Mouse (Mus musculus): ENCODE data around the gene Nqo1. TPM values are rescaled to one million over a fixed set of nuclear protein-coding genes. Genes with fewer than 3 reads are reported as not detected.

Gene Nqo1
- total RNA-seq, 1 experiment from 2014 or later = 6.2 TPM

DNA sequence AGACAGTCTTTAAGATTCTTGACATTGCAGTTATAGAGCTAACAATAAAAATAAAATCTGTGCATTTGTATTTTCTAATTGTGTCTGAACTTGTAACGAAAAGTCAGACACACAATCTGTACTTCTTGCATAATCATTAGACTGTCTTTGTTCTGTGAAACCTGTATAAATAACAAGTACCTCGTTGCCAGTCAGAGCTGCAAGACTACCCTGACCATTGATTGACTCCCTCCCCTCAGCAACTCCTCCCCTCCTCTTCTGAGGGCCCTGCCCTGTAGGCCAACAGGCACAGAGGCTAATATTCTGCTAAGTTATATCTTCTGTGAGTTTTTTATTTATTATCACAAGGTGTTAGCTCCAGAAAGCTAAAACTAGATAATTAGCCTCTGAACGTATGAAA lies 2.9 kb upstream of the Nqo1 start:
- DNase-seq = no peak

GRCm38 (mm10) chr8:107404057-107404456 lies 1.1 kb upstream of the Nqo1 start:
- no peak for DNase-seq

- no peak for DNase-seq
These were observed 1.1 kb downstream of the Nqo1 start for GRCm38 (mm10) chr8:107401866-107402265.

GRCm38 (mm10) chr8:107399495-107399894 lies 3.5 kb downstream of the Nqo1 start:
- no peak for DNase-seq

- no peak for DNase-seq
These were observed 5.3 kb downstream of the Nqo1 start for GRCm38 (mm10) chr8:107397665-107398064.

GRCm38 (mm10) chr8:107396106-107396670 lies 6.8 kb downstream of the Nqo1 start:
- DNase-seq = no peak

- no peak for DNase-seq
These were observed 7.6 kb downstream of the Nqo1 start for GRCm38 (mm10) chr8:107395397-107395796.

DNA sequence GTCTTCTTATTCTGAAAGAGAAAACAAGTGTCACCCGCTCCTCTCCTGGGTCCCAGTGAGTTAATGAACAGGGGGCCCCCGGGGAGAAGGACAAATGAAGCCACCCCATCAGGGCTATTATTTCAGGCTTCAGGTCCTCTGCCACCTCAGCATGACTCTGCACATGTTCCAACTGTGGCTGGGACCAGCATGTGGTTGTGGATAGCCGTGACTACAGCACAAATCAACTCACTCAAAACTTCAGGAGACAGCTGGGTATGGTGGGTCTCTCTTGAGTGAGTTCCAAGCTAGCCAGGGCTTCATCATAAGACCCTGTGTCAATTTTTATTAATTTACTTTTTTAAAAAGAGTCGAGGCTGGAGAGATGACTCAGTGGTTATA lies 11.9 kb downstream of the Nqo1 start:
- no peak for DNase-seq

GRCm38 (mm10) chr8:107390476-107391135 lies 12.4 kb downstream of the Nqo1 start:
- no peak for DNase-seq

DNA sequence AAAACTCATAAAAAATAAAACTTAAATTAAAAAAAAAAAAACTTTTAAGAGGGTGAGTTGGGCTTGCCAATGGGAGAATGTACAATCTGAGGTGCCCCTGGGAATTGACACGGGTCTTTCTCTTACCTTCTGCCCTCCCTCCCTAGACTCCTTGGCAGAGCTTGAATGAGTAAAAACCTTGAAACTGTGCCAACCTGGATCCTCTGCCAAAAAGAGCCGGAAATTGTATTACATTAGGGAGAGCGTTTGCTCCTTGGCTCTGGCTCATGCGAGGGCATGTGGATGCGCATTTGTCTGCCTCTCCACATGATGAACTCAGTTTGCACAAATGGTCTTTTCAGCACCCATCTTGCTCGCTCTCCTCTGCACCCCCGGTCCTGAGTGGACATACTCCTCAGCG lies 13.4 kb downstream of the Nqo1 start:
- peak; percentile 80 for DNase-seq

- peak; percentile 55 for DNase-seq
These were observed 15.1 kb downstream of the Nqo1 start for GRCm38 (mm10) chr8:107387861-107388260.

DNA sequence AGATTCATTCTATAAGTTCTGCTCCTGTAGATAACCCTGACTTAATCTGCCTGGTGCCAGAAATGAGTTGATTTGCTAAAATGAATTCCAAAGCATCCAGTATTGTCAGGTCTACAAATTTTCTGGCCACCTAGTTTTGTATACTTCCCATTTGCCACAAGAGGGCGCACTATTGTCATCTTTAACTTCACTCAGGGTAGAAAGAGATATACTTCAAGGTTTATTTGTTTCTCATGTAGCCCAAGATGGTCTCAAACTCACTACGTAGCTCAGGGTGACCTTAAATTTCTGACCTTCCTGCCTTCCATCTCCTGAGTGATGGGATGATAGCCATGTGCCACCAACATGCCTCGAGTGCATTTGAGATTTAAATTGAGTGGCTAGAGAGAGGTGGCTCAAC lies 16.4 kb downstream of the Nqo1 start:
- DNase-seq = no peak

DNA sequence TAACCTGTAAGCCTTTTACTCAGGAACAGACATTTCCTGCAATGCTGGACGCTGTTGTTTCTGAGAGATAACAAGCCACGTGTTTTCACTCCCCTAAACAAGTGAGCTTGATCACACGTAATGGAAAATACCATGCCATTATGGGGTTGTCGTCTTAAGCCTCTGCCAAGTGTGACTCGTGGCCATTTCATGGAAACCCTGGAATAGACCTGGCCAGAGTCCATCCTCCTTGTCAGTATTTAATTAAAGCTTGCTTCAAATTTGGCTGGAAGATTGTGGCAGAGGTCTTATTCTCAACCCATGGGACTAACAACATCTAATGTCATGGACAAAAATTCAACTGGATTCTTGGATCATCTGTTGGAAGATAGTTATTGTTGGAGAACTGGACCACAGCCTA lies 16.8 kb downstream of the Nqo1 start:
- DNase-seq = no peak

GRCm38 (mm10) chr8:107385063-107385462 lies 17.9 kb downstream of the Nqo1 start:
- DNase-seq = no peak

DNA sequence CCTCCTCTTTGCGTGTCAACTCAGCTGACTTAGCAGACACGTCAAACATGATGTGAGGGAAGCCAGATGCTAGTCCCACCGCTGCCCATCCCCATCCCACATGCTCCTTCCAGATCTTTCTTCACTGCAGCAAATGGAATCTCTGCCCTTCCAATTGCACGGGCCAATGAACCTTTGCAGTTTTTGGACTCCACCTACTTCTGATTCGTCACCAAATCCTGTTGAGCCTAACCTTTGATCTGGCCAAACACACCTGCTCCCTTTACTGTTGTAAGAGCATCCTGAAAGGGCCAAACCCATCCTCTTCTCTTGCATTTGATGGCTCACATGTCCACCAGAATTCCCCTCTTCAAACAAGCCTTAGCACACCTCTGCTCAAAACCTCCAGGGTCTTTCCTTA lies 18.4 kb downstream of the Nqo1 start:
- DNase-seq = no peak

- DNase-seq = no peak
These were observed 20.1 kb downstream of the Nqo1 start for GRCm38 (mm10) chr8:107382898-107383297.

DNA sequence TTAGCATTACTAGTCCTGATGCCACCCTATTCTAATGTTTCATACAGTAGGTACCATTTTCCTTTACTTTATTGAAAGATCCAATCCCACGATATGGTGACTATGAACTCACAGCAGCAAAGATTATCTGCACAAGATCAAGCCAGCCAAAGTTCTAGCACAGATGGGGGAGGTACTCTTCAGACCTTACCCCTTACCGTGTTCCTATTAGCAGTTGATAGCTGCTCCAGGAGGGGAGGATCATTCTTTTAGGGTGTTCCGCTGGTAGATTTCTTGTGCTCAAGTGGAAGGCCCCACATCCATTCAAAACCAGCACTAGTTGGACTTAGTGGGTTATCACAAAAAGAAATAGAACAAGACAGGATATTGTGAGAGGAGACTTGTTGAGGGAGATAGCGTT lies 21.3 kb downstream of the Nqo1 start:
- DNase-seq = no peak

- no peak for DNase-seq
These were observed 22.3 kb downstream of the Nqo1 start for GRCm38 (mm10) chr8:107380734-107381133.

DNA sequence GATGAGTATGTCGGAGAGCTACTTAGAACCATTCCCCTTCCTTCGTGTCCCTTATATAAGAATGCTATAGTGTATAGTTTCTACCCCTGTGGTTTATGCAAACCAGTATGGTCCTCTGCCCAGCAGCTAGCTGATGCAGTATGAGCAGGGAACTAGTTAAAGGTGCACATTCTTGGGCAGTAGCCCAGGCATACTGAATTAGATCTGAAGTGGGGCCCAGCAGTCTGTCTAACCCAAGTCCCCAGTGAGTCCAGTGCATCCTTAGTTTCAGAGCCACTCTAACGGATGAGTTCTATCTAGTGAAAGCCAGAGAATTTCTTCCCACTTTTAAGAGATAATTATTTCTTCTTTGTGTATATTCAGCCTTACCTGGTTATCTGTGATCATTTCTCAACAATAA lies 25.7 kb downstream of the Nqo1 start:
- DNase-seq = no peak

- DNase-seq = peak; percentile 27
These were observed 32.7 kb downstream of the Nqo1 start for GRCm38 (mm10) chr8:107370311-107370710.

All from adrenal gland, postnatal 25 days (tissue).